Mouse (Mus musculus) midbrain, embryonic 15.5 days (tissue): ENCODE measurements around the gene Tubb4b. TPM values are rescaled to one million over a fixed set of nuclear protein-coding genes. Genes with fewer than 3 reads are reported as not detected.
A peak's percentile ranks its signal among the peaks of the same experiment; 100 is the strongest.

ENCODE experiments used
- ATAC-seq: fragments of 200-750 bp; cut with Nextera tagmentation; replicated peaks from 2 replicates; pipeline ENCODE4 v1.8.0; 2017; ENCODE audit warnings: moderate TSS enrichment
- H3K27ac ChIP-seq: fragments of 300-500 bp; sonication (generic); 2 replicates; pipeline ENCODE4 v1.5.1; 2015; ENCODE audit warnings: mild to moderate bottlenecking, inconsistent platforms
- H3K27me3 ChIP-seq: fragments of 300-500 bp; sonication (generic); replicated peaks from 2 replicates; pipeline ENCODE4 v1.6.1; 2015; ENCODE audit warnings: inconsistent platforms
- H3K36me3 ChIP-seq: fragments of 300-500 bp; sonication (generic); replicated peaks from 2 replicates; pipeline ENCODE4 v1.6.1; 2015; ENCODE audit warnings: inconsistent platforms
- H3K4me1 ChIP-seq: fragments of 300-500 bp; sonication (generic); 2 replicates; pipeline ENCODE4 v1.6.1; 2015; ENCODE audit warnings: inconsistent platforms
- H3K4me2 ChIP-seq: fragments of 300-500 bp; sonication (generic); 2 replicates; pipeline ENCODE4 v1.6.1; 2015; ENCODE audit warnings: inconsistent platforms, mild to moderate bottlenecking, moderate library complexity
- H3K4me3 ChIP-seq: fragments of 300-500 bp; sonication (generic); 2 replicates; pipeline ENCODE4 v1.5.1; 2015; ENCODE audit warnings: mild to moderate bottlenecking, inconsistent platforms
- H3K9ac ChIP-seq: fragments of 300-500 bp; sonication (generic); 2 replicates; pipeline ENCODE4 v1.6.1; 2015; ENCODE audit warnings: mild to moderate bottlenecking, inconsistent platforms
- H3K9me3 ChIP-seq: fragments of 300-500 bp; sonication (generic); 2 replicates; pipeline ENCODE4 v1.6.1; 2016; ENCODE audit warnings: inconsistent platforms
- WGBS: fragments of 180-500 bp; shearing (Covaris S2); methylation state at CpG from one replicate; pipeline ENCODE4 v1.1.7; 2015; ENCODE audit warnings: mixed read lengths; 5-methylcytosine and 5-hydroxymethylcytosine counted together
- polyA plus RNA-seq: library from polyadenylated mRNA; unstranded; fragments of >200 nt; fragmentation: Nextera tagmentation; extraction: Ambion mirVana; gene quantifications from 2 replicates; pipeline ENCODE4 v1.2.1, GENCODE M21; 2015

The Tubb4b gene
- polyA plus RNA-seq, 1 experiment from 2014 or later = 364 TPM

- Histone ChIP-seq H3K4me2 (peak within 1 kb of the TSS; percentile 90), H3K4me1 (peaks cover 31% of the 10 kb centered on the region), H3K4me3 (peak within 1 kb of the TSS; percentile 56), H3K27ac (peak within 1 kb of the TSS; percentile 77), H3K27me3 (no peaks in the 10 kb centered on the region), H3K9ac (peak within 1 kb of the TSS; percentile 65), H3K9me3 (no peaks in the 10 kb centered on the region), H3K36me3 (no peaks in the 10 kb centered on the region)
- peak; percentile 53 for ATAC-seq
- 0% methylated on average over 59 of the region's 59 CpGs for WGBS
These were observed 17.6 kb upstream of the Tubb4b start, which contains the start of the genes Rnf208 and Cysrt1 for GRCm38 (mm10) chr2:25242101-25242506. Gene Rnf208, plus strand, starts transcription at chr2:25242255. Gene Cysrt1, minus strand, starts transcription at chr2:25242452.

DNA sequence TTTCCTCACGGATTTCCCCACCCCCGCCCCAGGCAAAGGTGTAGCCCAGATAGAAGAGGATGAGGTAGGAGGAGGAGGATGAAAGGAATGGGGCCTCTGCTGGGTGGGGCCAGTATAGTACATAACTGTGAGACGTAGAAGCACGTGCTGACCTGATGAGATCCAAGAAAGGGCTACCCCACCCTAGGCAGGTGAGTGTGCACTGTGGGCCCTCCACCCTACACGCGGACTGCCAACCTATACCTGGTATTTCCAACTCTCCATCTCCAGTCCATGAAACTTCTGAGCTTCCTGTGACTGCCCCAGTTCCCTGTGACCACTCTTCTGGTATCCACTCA lies 16.9 kb upstream of the Tubb4b start:
- Histone ChIP-seq H3K36me3 (no peaks in the 10 kb centered on the region), H3K9ac (no peak overlapping the region), H3K9me3 (no peaks in the 10 kb centered on the region), H3K4me3 (peak overlapping the region; percentile 56), H3K4me1 (peaks cover 31% of the 10 kb centered on the region), H3K4me2 (peak overlapping the region; percentile 90), H3K27me3 (no peaks in the 10 kb centered on the region), H3K27ac (peak overlapping the region; percentile 77)
- peak; percentile 53 for ATAC-seq
- 18% methylated on average over 6 of the region's 6 CpGs for WGBS

GRCm38 (mm10) chr2:25240723-25241437 lies 16.4 kb upstream of the Tubb4b start:
- peak; percentile 71 for ATAC-seq
- peak overlapping the region; percentile 56 for H3K4me3 ChIP-seq

DNA sequence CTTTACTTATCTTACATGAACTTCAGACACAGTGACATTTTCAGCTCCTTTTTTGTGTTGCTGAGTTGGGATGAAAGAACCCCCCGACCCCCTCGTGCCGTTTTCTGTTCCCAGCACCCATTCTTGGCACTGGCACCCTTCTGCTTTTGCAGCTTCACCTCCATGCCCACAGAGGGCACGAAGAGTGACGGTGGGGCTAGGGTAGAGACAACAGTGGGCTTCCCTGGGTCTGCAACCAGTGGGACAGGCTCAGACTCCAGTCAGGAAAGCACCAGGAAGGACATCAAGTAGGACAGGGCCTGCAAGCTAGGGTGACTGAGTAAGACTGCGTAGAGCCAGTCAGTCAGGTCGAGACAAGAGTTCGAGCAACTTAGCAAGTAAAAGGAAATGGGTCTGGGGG lies 15.8 kb upstream of the Tubb4b start:
- Histone ChIP-seq H3K36me3 (no peaks in the 10 kb centered on the region), H3K27me3 (0 out of 2 replicates have a peak, but pooled peaks cover under 1% of the 10 kb centered on the region), H3K27ac (peak overlapping the region; percentile 77), H3K4me3 (peak overlapping the region; percentile 56), H3K4me2 (peak overlapping the region; percentile 90), H3K9ac (no peak overlapping the region; the same call in 1 of the 2 replicates), H3K9me3 (no peaks in the 10 kb centered on the region), H3K4me1 (peaks cover 31% of the 10 kb centered on the region)
- 47% methylated on average over 8 of the region's 8 CpGs for WGBS
- ATAC-seq = peak; percentile 12; the same call in 1 of the 2 replicates

More at GRCm38 (mm10) chr2:25240723-25241437, 16.4 kb upstream of the Tubb4b start:
- Histone ChIP-seq H3K36me3 (no peaks in the 10 kb centered on the region), H3K4me1 (peaks cover 31% of the 10 kb centered on the region), H3K4me2 (peak overlapping the region; percentile 90), H3K27ac (peak overlapping the region; percentile 77), H3K9ac (peak overlapping the region; percentile 40; the same call in 1 of the 2 replicates), H3K9me3 (no peaks in the 10 kb centered on the region), H3K27me3 (no peaks in the 10 kb centered on the region)
- WGBS = 2% methylated on average over 29 of the region's 29 CpGs

DNA sequence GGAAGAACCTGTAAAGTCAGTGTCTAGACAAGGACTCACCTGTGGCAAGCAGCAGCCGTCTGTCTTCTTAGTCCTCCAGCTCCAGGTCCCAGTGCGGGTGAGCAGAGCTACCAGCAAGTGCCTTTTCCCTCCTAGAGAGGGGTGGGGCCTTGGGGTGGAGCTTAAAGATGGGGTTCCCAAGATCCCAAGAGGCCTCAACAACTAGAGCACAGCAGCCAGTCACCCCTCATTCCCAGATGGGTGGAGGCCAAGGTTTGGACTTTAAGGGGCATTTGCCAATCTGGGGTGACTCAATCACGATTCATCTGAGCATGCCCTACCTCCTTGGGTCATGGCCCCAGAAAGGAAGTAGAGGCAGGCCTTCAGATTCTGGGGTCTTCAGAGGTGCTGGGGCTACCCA lies 15.3 kb upstream of the Tubb4b start:
- WGBS = 90% methylated on average over 3 of the region's 3 CpGs
- Histone ChIP-seq H3K27ac (no peak overlapping the region), H3K9me3 (no peaks in the 10 kb centered on the region), H3K4me1 (peaks cover 31% of the 10 kb centered on the region), H3K4me3 (no peak overlapping the region), H3K27me3 (peaks cover 6% of the 10 kb centered on the region; the same call in 1 of the 2 replicates), H3K36me3 (no peaks in the 10 kb centered on the region), H3K9ac (no peak overlapping the region), H3K4me2 (no peak overlapping the region)
- no peak for ATAC-seq

DNA sequence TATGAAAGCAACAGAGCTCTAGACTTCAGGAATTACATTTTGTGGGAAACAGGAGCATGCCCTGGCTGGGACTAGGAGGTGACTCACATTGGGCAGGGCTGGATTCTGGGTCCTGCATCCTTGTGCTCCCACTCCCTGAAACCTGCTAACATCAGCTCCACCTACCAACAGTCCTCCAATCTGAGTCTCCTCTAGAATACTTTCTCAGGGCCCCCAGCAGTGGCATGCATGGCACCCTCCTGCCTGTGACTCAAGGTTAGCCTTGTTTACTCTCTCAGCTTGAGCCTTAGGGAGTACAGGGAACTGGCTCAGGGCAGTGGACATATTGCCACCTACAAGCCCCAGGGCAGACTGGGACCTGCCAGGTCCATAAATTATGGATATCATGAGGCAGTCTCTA lies 13.6 kb upstream of the Tubb4b start:
- H3K27ac ChIP-seq = no peak overlapping the region
- no peak overlapping the region for H3K4me2 ChIP-seq
- ATAC-seq = no peak
- peaks cover 6% of the 10 kb centered on the region; the same call in 1 of the 2 replicates for H3K27me3 ChIP-seq
- no peak overlapping the region for H3K9ac ChIP-seq
- no peaks in the 10 kb centered on the region for H3K9me3 ChIP-seq
- H3K4me3 ChIP-seq = no peak overlapping the region
- no peaks in the 10 kb centered on the region for H3K36me3 ChIP-seq
- H3K4me1 ChIP-seq = peaks cover 21% of the 10 kb centered on the region

GRCm38 (mm10) chr2:25237522-25237921 lies 13.0 kb upstream of the Tubb4b start:
- 74% methylated on average over 4 of the region's 4 CpGs for WGBS
- peaks cover 15% of the 10 kb centered on the region for H3K4me1 ChIP-seq

DNA sequence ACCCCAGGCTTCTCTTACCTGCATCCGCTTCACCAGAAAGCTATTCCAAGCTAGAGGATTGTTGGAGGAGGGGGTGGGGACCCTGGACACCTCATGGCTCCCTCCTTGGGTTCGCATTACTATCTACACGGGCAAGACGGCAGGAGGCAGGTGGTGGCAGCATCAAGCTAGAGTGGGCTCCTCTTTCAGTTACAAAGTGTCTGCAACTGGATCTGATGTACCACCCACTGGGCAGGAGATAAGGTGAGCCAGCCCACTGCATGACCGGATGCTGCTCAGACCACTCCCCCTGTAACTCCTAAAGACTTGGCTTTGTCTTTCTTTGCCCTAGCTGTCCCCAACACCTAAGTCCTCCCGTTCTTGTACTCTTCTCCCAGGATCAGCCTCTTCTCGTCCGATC lies 12.1 kb upstream of the Tubb4b start, which contains the start of gene Rnf224:
Gene Rnf224 (minus strand): TSS at position 174 of the 400 bp plus-strand sequence.
- no peak for ATAC-seq
- Histone ChIP-seq H3K9me3 (no peaks in the 10 kb centered on the region), H3K27me3 (peaks cover 6% of the 10 kb centered on the region; the same call in 1 of the 2 replicates), H3K4me1 (peaks cover 13% of the 10 kb centered on the region), H3K27ac (no peak within 1 kb of the TSS), H3K36me3 (no peaks in the 10 kb centered on the region), H3K9ac (no peak within 1 kb of the TSS), H3K4me3 (no peak within 1 kb of the TSS), H3K4me2 (no peak within 1 kb of the TSS)
- 45% methylated on average over 8 of the region's 8 CpGs for WGBS

More at GRCm38 (mm10) chr2:25237522-25237921, 13.0 kb upstream of the Tubb4b start:
- Histone ChIP-seq H3K9ac (no peak overlapping the region), H3K4me2 (no peak overlapping the region), H3K27ac (no peak overlapping the region), H3K4me3 (no peak overlapping the region), H3K9me3 (no peaks in the 10 kb centered on the region), H3K36me3 (no peaks in the 10 kb centered on the region), H3K27me3 (peaks cover 6% of the 10 kb centered on the region; the same call in 1 of the 2 replicates)
- no peak for ATAC-seq

GRCm38 (mm10) chr2:25234551-25235220 lies 10.2 kb upstream of the Tubb4b start:
- Histone ChIP-seq H3K27me3 (peaks cover 6% of the 10 kb centered on the region; the same call in 1 of the 2 replicates), H3K9me3 (no peaks in the 10 kb centered on the region), H3K27ac (no peak overlapping the region), H3K4me1 (no peaks in the 10 kb centered on the region), H3K4me3 (no peak overlapping the region), H3K4me2 (no peak overlapping the region), H3K9ac (no peak overlapping the region), H3K36me3 (no peaks in the 10 kb centered on the region)
- no peak for ATAC-seq
- 74% methylated on average over 5 of the region's 5 CpGs for WGBS

GRCm38 (mm10) chr2:25234050-25234449 lies 9.5 kb upstream of the Tubb4b start, which contains the start of gene Slc34a3:
Gene Slc34a3, minus strand, starts transcription at chr2:25234364.
- no peak for ATAC-seq
- 0 out of 2 replicates have a peak, but pooled peaks cover under 1% of the 10 kb centered on the region for H3K4me1 ChIP-seq
- 90% methylated on average over 3 of the region's 3 CpGs for WGBS
- H3K9ac ChIP-seq = no peak within 1 kb of the TSS
- no peaks in the 10 kb centered on the region for H3K36me3 ChIP-seq
- no peak within 1 kb of the TSS for H3K4me3 ChIP-seq
- H3K4me2 ChIP-seq = no peak within 1 kb of the TSS
- no peaks in the 10 kb centered on the region for H3K9me3 ChIP-seq
- no peak within 1 kb of the TSS for H3K27ac ChIP-seq
- H3K27me3 ChIP-seq = peaks cover 6% of the 10 kb centered on the region; the same call in 1 of the 2 replicates

DNA sequence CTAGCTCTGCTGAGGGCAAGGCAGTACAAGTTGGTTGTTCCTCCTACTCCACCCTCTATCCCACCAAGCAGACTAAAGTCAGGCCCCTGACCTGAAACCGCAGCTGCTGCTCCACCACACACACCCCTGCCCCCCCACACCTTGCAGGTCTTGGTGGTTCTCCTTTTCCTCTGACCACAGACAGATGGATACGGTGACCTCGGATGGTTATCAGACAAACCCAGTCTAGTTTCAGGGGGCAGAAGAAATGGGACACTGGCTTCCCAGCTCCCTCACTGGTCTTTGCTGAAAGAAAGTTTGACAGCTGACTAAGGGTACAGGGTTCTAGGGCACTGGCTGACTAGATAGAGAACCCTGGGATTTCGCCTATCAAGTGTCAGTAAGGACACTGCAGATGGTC lies 8.9 kb upstream of the Tubb4b start:
- ATAC-seq = no peak
- Histone ChIP-seq H3K4me2 (no peak overlapping the region), H3K27me3 (peaks cover 6% of the 10 kb centered on the region; the same call in 1 of the 2 replicates), H3K9ac (no peak overlapping the region), H3K4me1 (peaks cover 4% of the 10 kb centered on the region; the same call in 1 of the 2 replicates), H3K9me3 (no peaks in the 10 kb centered on the region), H3K36me3 (no peaks in the 10 kb centered on the region), H3K4me3 (no peak overlapping the region), H3K27ac (no peak overlapping the region)
- WGBS = 82% methylated on average over 4 of the region's 4 CpGs

- H3K9ac ChIP-seq = no peak overlapping the region
- no peak overlapping the region for H3K4me3 ChIP-seq
- no peaks in the 10 kb centered on the region for H3K9me3 ChIP-seq
- WGBS = 49% methylated on average over 12 of the region's 12 CpGs
- H3K4me1 ChIP-seq = peaks cover 4% of the 10 kb centered on the region
- H3K27ac ChIP-seq = no peak overlapping the region
- no peak overlapping the region for H3K4me2 ChIP-seq
- peaks cover 6% of the 10 kb centered on the region; the same call in 1 of the 2 replicates for H3K27me3 ChIP-seq
- no peak for ATAC-seq
- H3K36me3 ChIP-seq = no peaks in the 10 kb centered on the region
These were observed 6.5 kb upstream of the Tubb4b start for GRCm38 (mm10) chr2:25231038-25231437.
